Mouse (Mus musculus): ENCODE data around the gene Taf1b.
"Not testable (repeated sequence)": the region's sequence is repeated elsewhere in the genome, so short reads cannot be mapped to it uniquely, and the experiment has no call there.

Gene Taf1b

DNA sequence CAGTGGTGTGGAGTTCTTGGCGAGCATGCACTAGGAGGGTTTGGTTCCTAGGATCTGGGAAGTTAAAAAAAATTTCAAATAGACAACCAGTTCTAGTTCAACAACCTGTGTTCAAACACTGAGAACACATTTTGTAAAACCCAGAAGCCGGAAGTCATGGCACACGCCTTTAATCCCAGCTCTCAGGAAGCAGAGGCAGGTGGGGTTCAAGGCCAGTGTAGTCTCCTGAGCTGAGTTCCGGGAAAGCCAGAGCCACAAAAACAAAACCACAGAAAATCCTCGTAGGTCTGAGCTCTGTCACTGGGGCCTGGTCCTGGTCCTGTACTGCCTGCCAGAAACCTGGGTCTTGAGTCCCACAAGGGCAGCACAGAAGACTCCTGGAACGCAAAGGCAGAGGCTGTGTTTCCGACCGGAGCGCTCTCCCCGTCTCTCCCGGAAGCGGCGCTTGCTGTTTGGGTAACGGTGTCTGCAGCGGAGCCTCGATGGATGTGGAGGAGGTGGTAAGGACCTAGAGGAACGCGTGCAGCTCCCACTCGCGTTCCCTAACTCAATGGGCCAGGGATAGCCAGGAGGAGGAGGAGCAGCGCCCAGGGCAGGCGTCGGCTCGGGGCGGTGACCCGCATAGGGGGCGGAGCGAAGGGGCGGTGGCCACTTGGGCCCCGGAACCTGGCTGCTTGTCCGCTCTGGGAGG, at the start of gene Taf1b:
TSS of gene Taf1b (plus strand) at position 210 of the 691 bp plus-strand sequence.
- DNase-seq (ENCODE audit: low spot score in 2 of 2), result peak; percentile 78 to 85

- no peak for DNase-seq (ENCODE audit: low spot score in 2 of 2)
These were observed 37.8 kb upstream of the Taf1b start for GRCm38 (mm10) chr12:24460406-24460805.

GRCm38 (mm10) chr12:24462121-24462520, 36.0 kb upstream of the Taf1b start:
- DNase-seq (ENCODE audit: low spot score in 2 of 2), result not testable (repeated sequence)

GRCm38 (mm10) chr12:24463490-24463889, 34.7 kb upstream of the Taf1b start:
- DNase-seq (ENCODE audit: low spot score in 2 of 2), result not testable (repeated sequence)

DNA sequence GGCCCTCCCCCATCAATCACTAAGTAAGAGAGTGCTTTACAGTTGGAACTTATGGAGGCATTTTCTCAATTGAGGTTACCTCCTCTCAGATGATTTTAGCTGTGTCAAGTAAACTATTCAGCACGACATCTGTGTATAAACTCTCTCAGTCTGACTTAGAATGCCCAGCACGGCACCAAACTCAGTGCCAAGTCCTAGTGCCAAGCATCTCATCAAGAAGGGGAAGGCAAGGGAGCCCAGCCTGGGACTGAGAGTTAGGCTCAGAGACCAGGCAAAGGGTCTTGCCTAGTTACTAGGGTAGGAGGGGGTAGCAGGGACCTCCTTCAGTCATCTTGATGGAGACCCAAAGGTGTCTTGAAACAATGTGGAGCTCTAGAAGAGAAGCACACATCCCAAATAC, 29.2 kb upstream of the Taf1b start:
- no peak for DNase-seq (ENCODE audit: low spot score in 2 of 2)

GRCm38 (mm10) chr12:24470943-24471342, 27.2 kb upstream of the Taf1b start:
- peak; percentile 31 to 51 for DNase-seq (ENCODE audit: low spot score in 2 of 2)

GRCm38 (mm10) chr12:24473221-24473620, 24.9 kb upstream of the Taf1b start:
- DNase-seq (ENCODE audit: low spot score in 2 of 2), result no peak

- no peak for DNase-seq (ENCODE audit: low spot score in 2 of 2)
These were observed 13.2 kb upstream of the Taf1b start for GRCm38 (mm10) chr12:24484930-24485329.

GRCm38 (mm10) chr12:24486882-24487281, 11.3 kb upstream of the Taf1b start:
- DNase-seq (ENCODE audit: low spot score in 2 of 2), result no peak

- peak in 1 of 2 experiments; percentile 20 for DNase-seq (ENCODE audit: low spot score in 2 of 2)
These were observed 5.7 kb upstream of the Taf1b start for GRCm38 (mm10) chr12:24492507-24492906.

GRCm38 (mm10) chr12:24493011-24493410, 5.1 kb upstream of the Taf1b start:
- no peak for DNase-seq (ENCODE audit: low spot score in 2 of 2)

GRCm38 (mm10) chr12:24493412-24493811, 4.7 kb upstream of the Taf1b start:
- no peak for DNase-seq (ENCODE audit: low spot score in 2 of 2)

- peak in 1 of 2 experiments; percentile 27 for DNase-seq (ENCODE audit: low spot score in 2 of 2)
These were observed 3.4 kb upstream of the Taf1b start for GRCm38 (mm10) chr12:24494791-24495190.

DNA sequence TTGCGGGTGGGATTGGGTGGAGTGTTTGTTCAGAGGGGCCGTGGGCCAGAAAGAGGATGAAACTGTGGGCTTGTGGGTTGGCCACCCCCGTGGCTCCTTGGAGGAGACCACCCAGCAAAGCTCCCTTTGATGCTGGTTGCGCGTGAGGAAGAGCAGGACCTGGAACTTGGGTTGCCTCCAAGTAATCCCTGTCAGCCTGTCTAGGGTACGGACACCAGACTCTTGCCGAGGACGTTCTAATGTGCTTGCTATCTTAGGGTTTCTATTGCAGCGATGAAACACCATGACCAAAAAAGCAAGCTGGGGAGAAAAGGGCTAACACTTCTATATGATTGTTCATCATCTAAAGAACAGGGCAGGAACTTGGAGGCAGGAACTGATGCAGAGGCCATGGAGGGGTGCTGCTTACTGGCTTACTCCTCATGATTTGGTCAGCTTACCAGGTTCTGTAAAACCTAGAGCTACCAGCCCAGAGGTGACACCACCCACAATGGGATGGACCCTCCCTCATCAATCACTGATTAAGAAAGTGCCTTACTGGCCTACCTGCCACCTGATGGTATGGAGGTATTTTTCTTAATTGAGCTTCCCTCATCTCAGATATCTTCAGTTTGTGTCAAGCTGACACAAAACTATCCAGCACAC, 804 bp downstream of the Taf1b start:
- not testable (repeated sequence) for DNase-seq (ENCODE audit: low spot score in 2 of 2)

DNA sequence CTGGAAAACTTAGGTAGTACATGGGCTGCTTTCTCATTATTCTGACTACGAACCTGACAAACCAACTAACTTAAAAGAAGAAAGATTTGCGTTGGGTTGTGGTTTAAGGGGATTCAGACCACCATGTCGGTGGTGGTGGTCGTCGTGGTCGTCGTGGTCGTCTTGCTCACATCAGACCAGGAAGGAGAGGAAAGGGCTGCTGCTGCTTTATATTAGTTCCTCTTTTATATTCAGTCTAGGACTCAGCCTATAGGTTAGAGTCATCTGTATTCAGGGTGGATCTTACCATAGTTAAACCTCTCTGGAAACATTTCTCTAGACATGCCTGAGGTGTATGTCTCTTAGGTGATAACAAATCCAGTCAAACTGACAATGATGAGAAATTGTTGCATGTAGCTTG, 19.0 kb downstream of the Taf1b start:
- no peak for DNase-seq (ENCODE audit: low spot score in 2 of 2)

- no peak for DNase-seq (ENCODE audit: low spot score in 2 of 2)
These were observed 22.9 kb downstream of the Taf1b start for GRCm38 (mm10) chr12:24521076-24521475.

DNA sequence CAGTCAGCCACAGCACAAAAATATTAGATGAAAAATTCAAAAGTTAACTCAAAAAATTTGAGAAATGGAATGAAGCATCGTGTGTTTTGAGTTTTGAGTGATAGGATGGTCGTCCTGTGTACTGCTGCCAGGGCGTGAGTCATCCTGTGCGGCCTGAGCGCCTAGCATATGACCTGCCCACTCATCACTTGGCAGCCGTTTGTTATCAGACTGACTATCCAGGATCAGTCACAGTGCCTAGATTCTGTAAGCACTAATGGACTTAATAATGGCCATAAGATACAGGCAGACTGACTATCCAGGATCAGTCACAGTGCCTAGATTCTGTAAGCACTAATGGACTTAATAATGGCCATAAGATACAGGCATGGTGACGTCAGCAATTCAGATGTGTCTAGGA, 26.9 kb downstream of the Taf1b start:
- not testable (repeated sequence) for DNase-seq (ENCODE audit: low spot score in 2 of 2)

- DNase-seq (ENCODE audit: low spot score in 2 of 2), result peak in 1 of 2 experiments; percentile 16
These were observed 38.2 kb downstream of the Taf1b start for GRCm38 (mm10) chr12:24536390-24536789.

- DNase-seq (ENCODE audit: low spot score in 2 of 2), result no peak
These were observed 39.0 kb downstream of the Taf1b start for GRCm38 (mm10) chr12:24537201-24537600.

GRCm38 (mm10) chr12:24537965-24538364, 39.8 kb downstream of the Taf1b start:
- peak in 1 of 2 experiments; percentile 18 for DNase-seq (ENCODE audit: low spot score in 2 of 2)

- DNase-seq (ENCODE audit: low spot score in 2 of 2), result no peak
These were observed 43.4 kb downstream of the Taf1b start for GRCm38 (mm10) chr12:24541426-24542154.

DNA sequence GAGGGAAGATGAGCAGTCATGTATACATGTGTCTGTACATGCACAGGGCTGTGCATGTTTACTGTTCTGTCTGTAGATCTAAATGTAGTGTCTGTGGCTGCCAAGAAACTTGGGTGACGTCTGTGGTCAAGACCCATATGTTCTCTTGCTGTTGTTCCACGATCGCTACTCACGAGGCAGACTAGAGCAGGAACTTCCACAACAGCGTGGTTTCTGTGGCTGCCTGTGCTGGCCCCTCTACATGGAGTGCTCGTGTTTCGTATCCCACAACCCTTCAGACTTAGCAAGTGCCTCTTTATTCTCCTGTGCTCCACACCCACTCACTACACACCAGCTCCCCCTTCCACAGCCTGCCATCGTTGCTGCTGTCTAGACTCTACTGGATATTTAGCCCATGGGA, 49.5 kb downstream of the Taf1b start:
- no peak for DNase-seq (ENCODE audit: low spot score in 2 of 2)

- DNase-seq (ENCODE audit: low spot score in 2 of 2), result no peak
These were observed 50.7 kb downstream of the Taf1b start for GRCm38 (mm10) chr12:24548885-24549284.
